Mouse (Mus musculus) lung, postnatal 0 days (tissue): ENCODE measurements around the gene Hnrnpm.
"Not testable (repeated sequence)": the region's sequence is repeated elsewhere in the genome, so short reads cannot be mapped to it uniquely, and the experiment has no call there.

ENCODE experiments used
- CTCF ChIP-seq: IDR thresholded peaks from 2 replicates; pipeline ENCODE4 v1.5.1; 2016; ENCODE audit warnings: antibody characterized with exemption, mild to moderate bottlenecking
- EP300 ChIP-seq: IDR thresholded peaks from 2 replicates; pipeline ENCODE4 v1.6.1; 2016; ENCODE audit warnings: antibody characterized with exemption, mild to moderate bottlenecking, control low read depth

DNA sequence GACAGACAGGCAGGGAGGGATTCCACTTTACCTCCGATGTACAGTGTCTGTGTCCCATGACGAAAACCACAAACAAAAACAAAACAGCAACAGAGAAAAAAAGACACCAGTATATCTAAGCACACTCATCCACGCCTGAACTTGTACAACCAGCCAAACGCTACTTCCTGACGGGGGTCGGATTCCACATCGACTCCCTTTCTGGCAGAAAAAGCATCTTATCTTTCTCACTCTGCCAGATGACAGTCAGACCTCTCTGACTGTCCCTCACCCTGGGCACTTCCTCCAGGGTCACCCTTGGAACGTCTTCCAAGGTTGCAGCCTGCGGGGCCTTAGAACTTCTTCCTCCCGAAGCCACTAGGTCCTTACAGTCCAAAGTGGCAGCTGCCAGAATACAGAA is 46.9 kb upstream of the Hnrnpm start:
- TF ChIP-seq EP300, CTCF: not testable (repeated sequence)
